Mouse (Mus musculus): Measurements from ENCODE around the gene Sema6d.

DNA sequence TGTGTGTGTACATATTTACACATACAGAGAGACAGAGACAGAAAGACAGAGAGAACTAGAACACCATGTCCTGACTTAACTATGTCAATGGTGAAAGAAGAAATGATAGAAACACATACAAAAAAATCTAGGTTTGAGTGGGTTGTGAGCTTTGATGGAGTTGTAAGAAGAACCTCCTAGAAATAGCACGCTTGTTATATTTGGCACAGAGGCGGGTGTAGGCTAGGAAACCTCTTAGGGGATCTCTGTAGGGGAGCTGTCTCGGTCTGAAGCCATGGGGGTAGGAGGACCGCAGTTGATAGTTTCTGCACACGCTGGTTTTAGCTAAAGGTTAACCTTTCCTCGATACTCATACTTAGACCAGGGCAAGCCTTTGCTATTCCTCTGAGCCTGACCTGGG lies 181.4 kb downstream of the Sema6d start:
- no peak for TF ChIP-seq EP300 (IDR thresholded peaks at IDR 0.05; ENCODE audit: low read depth)
- no peak for TF ChIP-seq CTCF (IDR thresholded peaks at IDR 0.05; ENCODE audit: low read depth)

Data from liver, postnatal 0 days (tissue).